Mouse (Mus musculus): ENCODE data around the gene Hnrnpa1. TPM values are rescaled to one million over a fixed set of nuclear protein-coding genes. Genes with fewer than 3 reads are reported as not detected.
A peak's percentile ranks its signal among the peaks of the same experiment; 100 is the strongest.
"Not testable (repeated sequence)": the region's sequence is repeated elsewhere in the genome, so short reads cannot be mapped to it uniquely, and the experiment has no call there.

Hnrnpa1 gene
- total RNA-seq, 2 experiments from 2014 or later, result 233 to 247 TPM

- no peak for DNase-seq (ENCODE audit: extremely low spot score in 1 of 2, low spot score in 2 of 2)
- H3K4me3 ChIP-seq, result no peak overlapping the region
- intact Hi-C loops (cut with DNase I), result no loop called here
- no peak overlapping the region for H3K27ac ChIP-seq
- no peak for TF ChIP-seq CTCF (IDR thresholded peaks at IDR 0.05)
Measured at GRCm38 (mm10) chr15:103256210-103256986, 16.2 kb downstream of the Hnrnpa1 start.

GRCm38 (mm10) chr15:103257790-103258728 is 17.8 kb downstream of the Hnrnpa1 start, which contains the start of gene Nfe2:
TSS of gene Nfe2 (minus strand) at chr15:103258403.
- no peak; the same call in 1 of the 2 replicates for TF ChIP-seq CTCF (IDR thresholded peaks at IDR 0.05)
- intact Hi-C loops (cut with DNase I), result no loop called here
- no peak within 1 kb of the TSS for H3K4me3 ChIP-seq

GRCm38 (mm10) chr15:103259162-103259561 is 18.9 kb downstream of the Hnrnpa1 start:
- no peak overlapping the region for H3K27ac ChIP-seq
- DNase-seq (ENCODE audit: extremely low spot score in 1 of 2, low spot score in 2 of 2), result no peak
- intact Hi-C loops (cut with DNase I), result no loop called here
- TF ChIP-seq CTCF (IDR thresholded peaks at IDR 0.05), result no peak
- H3K4me3 ChIP-seq, result no peak overlapping the region

More at GRCm38 (mm10) chr15:103257790-103258728, 17.8 kb downstream of the Hnrnpa1 start, which contains the start of gene Nfe2:
- H3K27ac ChIP-seq, result no peak within 1 kb of the TSS
- DNase-seq (ENCODE audit: extremely low spot score in 1 of 2, low spot score in 2 of 2), result no peak

GRCm38 (mm10) chr15:103259989-103260388 is 19.8 kb downstream of the Hnrnpa1 start:
- intact Hi-C loops (cut with DNase I), result no loop called here
- no peak for TF ChIP-seq CTCF (IDR thresholded peaks at IDR 0.05)
- DNase-seq (ENCODE audit: extremely low spot score in 1 of 2, low spot score in 2 of 2), result no peak

GRCm38 (mm10) chr15:103264794-103265193 is 24.6 kb downstream of the Hnrnpa1 start:
- TF ChIP-seq CTCF (IDR thresholded peaks at IDR 0.05), result no peak
- intact Hi-C loops (cut with DNase I), result no loop called here
- Histone ChIP-seq H3K27ac (no peak overlapping the region), H3K4me3 (no peak overlapping the region)
- no peak for DNase-seq (ENCODE audit: extremely low spot score in 1 of 2, low spot score in 2 of 2)

More at GRCm38 (mm10) chr15:103259989-103260388, 19.8 kb downstream of the Hnrnpa1 start:
- H3K27ac ChIP-seq, result no peak overlapping the region
- no peak overlapping the region for H3K4me3 ChIP-seq

GRCm38 (mm10) chr15:103268903-103269302 is 28.7 kb downstream of the Hnrnpa1 start:
- intact Hi-C loops (cut with DNase I), result no loop called here
- Histone ChIP-seq H3K4me3 (no peak overlapping the region), H3K27ac (no peak overlapping the region)
- TF ChIP-seq CTCF (IDR thresholded peaks at IDR 0.05), result no peak
- no peak for DNase-seq (ENCODE audit: extremely low spot score in 1 of 2, low spot score in 2 of 2)

- peak; percentile 6; the same call in 1 of the 2 replicates for TF ChIP-seq CTCF (IDR thresholded peaks at IDR 0.05)
- peak; percentile 94 to 96 for DNase-seq (ENCODE audit: extremely low spot score in 1 of 2, low spot score in 2 of 2)
- Histone ChIP-seq H3K4me3 (peak within 1 kb of the TSS; percentile 85), H3K27ac (peak within 1 kb of the TSS; percentile 84)
- intact Hi-C loops (cut with DNase I), result loop anchor here (1.0 kb wide), 1 partner anchor 32 kb away; the partner anchor contains the start of gene Hnrnpa1
Measured at GRCm38 (mm10) chr15:103272419-103273279, 32.4 kb downstream of the Hnrnpa1 start, which contains the start of gene Copz1. TSS of gene Copz1 (plus strand) at chr15:103272714.

- DNase-seq (ENCODE audit: extremely low spot score in 1 of 2, low spot score in 2 of 2); intact Hi-C loops (cut with DNase I); H3K27ac ChIP-seq; H3K4me3 ChIP-seq: not testable (repeated sequence)
Measured at GRCm38 (mm10) chr15:103275943-103276342, 35.7 kb downstream of the Hnrnpa1 start.

GRCm38 (mm10) chr15:103277949-103278348 is 37.7 kb downstream of the Hnrnpa1 start:
- intact Hi-C loops (cut with DNase I), result no loop called here
- H3K4me3 ChIP-seq, result no peak overlapping the region
- no peak overlapping the region for H3K27ac ChIP-seq
- no peak for DNase-seq (ENCODE audit: extremely low spot score in 1 of 2, low spot score in 2 of 2)
- TF ChIP-seq CTCF (IDR thresholded peaks at IDR 0.05), result no peak

GRCm38 (mm10) chr15:103279750-103280149 is 39.5 kb downstream of the Hnrnpa1 start:
- H3K27ac ChIP-seq, result no peak overlapping the region
- intact Hi-C loops (cut with DNase I), result no loop called here
- TF ChIP-seq CTCF (IDR thresholded peaks at IDR 0.05), result peak; percentile 59

More at GRCm38 (mm10) chr15:103279750-103280149, 39.5 kb downstream of the Hnrnpa1 start:
- no peak for DNase-seq (ENCODE audit: extremely low spot score in 1 of 2, low spot score in 2 of 2)
- no peak overlapping the region for H3K4me3 ChIP-seq

All from left cerebral cortex, adult 2 months (tissue).